Mouse (Mus musculus) lung, adult 18-20 months (tissue): ENCODE measurements around the gene Rbp3.

Experiments used
- DNase-seq, 2 experiments: peaks; one replicate each; pipeline ENCODE4 v3.0.0; 2022; ENCODE audit warnings: mixed read lengths in 2 of 2

Gene Rbp3

DNA sequence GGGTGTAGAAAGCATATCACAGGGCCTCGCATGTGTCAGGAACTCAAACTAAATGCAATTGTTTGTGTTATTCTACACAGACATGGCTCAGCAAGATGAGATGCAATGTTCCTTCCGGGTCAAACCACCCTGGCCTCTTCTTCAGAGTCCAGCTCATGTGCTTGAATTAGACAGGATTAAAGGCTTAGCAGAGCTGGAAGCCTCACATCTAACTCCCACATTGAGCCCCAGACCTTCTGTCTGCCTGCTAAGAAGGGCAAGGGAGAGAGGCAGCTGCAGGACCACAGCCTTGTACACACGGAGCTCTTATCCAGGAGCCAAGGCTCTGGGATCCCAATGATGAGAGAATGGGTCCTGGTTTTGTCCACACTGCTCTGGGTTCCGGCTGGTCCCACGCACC is at the start of gene Rbp3:
TSS of gene Rbp3 (plus strand) at position 243 of the 400 bp plus-strand sequence.
- no peak for DNase-seq

DNA sequence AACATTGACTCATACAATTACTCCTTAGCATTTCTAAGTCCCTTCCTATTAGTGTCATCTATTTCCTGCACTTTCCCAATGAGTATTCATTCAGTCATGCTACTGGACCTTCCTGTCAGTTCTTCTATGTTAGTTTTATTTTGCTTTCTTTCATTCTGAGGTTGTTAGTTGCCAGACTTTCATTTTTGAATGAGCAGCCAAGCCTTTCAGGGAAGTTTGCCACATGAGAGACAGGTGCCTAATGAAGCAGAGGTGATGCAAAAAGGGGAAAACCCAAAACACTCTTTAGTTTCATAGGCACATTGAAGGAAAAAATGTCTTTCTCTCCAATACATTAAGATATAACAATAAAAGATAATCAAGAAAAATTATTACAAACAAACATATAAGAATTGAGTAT is 49.0 kb upstream of the Rbp3 start:
- no peak for DNase-seq

DNA sequence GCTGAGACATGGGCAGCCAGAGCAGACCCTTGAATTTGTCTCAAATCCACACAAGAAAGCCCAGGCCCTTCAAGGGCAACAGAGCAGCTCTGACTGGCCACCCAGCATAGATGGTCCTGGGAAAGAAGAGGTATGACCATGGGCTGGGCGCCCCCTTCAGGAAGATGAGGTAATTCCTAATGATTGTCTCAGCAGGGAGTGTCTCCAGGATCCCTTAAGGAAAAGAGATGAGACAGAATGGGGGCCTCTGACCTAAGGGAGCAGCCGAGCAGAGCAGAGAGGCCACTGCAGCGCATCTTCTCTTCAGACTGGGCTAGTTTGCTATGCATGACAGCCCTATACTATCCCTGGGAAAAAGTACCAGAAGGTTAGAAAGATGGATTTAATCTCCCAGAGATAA is 40.1 kb upstream of the Rbp3 start:
- DNase-seq = peak in 1 of 2 experiments; percentile 41

DNA sequence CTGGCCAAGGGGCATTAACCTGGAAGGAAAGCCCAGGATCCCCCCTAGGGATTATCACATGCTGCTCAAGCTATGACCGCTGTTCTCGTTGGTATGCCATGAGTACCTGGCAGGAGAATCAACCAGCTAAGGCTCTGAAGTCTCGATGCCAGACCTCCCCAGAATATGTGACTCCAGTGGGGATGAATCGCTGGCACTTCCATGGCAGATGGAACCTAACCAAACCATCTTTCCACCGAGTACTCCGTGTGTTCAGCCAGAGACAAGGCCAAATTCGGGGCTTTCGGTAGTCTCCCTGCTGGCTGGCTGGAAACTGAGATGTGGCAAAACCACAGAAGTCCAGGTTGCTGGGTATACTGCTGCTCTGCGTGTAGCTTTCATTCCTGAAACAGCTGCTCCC is 39.6 kb upstream of the Rbp3 start:
- no peak for DNase-seq

DNA sequence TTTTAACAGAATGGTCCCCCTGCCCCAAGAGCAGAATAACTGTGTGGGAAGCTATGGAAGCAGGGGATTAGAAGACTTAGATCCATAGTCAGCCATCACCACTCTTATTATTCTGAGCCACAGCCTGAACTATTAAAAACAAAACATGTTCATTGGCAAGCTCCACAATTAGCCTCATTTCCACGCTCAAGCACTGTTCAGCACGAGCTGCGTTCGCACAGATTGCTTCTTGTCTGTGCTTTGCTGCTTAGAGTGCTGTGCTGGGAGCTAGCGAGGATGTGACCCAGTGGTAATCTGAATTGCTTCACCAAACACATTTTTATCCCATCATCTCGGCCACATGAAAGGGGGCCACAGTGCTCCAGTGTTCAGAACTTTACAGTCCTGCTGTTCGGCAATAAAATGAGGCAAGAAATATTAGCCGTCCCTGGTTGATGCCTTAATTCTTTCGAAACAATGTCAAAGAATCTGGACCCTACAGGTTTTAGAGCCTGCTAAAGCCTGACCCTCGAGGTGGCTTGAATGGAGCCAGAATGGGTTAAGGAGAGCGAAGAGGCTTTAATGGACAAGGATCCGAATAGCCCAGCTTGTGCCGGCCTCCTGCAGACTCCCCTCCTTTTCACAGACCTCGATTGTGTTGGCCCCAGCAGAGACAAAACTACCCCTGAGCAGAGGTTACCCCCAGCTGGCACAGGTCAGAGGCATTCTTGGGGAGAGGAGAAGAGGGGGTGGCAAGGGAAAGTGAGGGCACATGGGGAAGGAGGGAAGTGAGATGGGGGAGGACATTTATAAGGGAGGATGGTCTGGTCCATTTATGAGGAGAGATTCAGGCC is 32.9 kb upstream of the Rbp3 start:
- DNase-seq = no peak

DNA sequence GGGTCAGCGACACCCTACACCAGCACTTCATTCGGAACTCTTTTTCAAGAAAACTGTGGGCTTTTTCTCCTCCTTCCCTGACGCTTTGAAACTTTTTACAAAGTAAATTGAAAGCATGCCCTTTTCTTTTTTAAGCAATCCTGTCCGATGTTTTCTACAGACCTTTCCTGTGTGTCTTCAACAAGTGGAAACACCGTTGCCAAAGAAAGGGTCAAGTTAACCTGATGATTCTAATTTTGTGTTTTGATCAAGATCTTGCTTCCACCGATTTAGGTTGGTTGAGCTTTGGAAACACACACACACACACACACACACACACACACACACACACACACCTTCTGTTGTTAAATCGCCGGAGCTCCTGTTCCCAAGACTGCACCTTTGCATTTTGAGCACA is 31.0 kb upstream of the Rbp3 start:
- no peak for DNase-seq

DNA sequence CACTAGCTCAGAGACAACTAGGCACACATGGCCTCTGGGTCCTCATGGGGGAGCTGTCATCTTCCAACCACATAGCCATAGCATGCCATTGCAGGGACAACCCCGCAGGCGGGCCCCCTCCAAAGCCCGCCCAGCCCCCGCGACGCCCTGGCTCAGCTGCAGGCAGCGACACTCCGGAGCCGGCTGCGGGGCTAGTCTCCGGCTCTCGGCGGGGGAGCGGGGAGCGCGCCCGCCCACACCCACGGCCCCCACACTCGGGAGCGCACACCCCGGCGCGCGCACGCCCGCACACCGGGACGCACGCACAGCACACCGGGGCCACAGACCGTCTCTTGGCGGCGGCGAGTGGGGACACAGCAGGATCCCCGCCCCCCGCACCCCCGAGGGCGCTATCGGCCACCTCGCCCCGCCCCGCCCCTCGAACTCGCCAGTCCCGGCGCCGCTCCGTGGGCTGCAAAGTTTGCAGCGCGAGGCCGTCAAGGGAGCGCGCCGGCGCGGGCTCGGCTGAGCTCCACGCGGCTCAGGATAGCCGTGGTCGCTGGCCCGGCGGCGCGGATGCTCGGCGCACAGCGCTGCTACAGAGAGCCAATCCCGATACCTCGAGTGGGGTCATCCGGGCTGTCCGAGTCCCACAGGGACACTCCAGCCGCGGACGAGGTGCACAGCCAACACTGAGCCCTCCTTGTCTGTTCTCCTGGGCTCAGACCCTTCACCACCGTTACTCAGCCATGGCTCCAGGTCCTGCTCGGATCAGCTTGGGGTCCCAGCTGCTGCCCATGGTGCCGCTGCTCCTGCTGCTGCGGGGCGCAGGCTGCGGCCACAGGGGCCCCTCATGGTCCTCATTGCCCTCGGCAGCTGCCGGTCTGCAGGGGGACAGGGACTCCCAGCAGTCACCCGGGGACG is 30.4 kb upstream of the Rbp3 start, which contains the start of gene Gdf10:
TSS of gene Gdf10 (plus strand) at position 420 of the 903 bp plus-strand sequence.
- no peak for DNase-seq

DNA sequence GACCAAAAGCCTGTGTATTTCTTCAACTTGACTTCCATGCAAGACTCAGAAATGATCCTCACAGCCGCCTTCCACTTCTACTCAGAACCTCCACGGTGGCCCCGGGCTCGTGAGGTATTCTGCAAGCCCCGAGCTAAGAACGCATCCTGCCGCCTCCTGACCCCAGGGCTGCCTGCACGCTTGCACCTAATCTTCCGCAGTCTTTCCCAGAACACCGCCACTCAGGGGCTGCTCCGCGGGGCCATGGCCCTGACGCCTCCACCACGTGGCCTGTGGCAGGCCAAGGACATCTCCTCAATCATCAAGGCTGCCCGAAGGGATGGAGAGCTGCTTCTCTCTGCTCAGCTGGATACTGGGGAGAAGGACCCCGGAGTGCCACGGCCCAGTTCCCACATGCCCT is 21.9 kb upstream of the Rbp3 start:
- no peak for DNase-seq

DNA sequence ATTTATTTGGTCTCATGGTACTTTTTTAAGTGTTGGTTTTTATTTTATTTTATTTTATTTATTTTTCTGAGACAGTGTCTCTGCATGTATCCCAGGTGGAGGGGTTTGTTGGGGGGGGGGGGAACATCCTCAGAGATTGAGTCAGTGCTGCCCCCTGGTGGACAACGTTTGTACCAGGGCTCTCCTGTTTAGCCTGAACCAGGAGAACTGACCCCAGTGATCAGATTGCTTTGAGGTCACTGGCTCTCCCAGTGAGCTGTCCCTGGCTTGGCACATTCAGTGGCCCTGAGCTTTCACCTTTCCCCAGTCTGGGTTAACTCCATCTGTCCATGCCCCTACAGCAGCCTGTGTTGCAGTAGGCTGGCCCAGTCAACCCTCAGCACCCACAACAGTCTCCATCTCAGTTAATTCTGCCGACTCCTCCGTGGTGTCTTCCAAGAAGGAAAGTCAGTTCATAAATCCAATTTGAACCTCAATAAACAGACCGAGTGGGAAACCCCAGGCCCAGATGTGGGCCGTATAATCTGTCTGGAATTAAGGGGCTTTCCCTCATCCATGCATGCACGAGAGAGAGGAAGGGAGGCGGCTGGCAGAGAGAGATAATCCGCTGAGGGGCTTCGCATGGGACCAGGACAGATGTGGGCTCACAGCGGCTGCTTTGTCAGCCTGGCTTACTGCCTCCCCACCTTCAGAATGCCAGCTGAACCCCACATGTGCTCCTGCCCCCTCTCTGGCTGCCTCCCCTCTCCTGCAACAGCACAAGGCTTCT is 20.7 kb upstream of the Rbp3 start:
- peak; percentile 21 to 38 for DNase-seq

DNA sequence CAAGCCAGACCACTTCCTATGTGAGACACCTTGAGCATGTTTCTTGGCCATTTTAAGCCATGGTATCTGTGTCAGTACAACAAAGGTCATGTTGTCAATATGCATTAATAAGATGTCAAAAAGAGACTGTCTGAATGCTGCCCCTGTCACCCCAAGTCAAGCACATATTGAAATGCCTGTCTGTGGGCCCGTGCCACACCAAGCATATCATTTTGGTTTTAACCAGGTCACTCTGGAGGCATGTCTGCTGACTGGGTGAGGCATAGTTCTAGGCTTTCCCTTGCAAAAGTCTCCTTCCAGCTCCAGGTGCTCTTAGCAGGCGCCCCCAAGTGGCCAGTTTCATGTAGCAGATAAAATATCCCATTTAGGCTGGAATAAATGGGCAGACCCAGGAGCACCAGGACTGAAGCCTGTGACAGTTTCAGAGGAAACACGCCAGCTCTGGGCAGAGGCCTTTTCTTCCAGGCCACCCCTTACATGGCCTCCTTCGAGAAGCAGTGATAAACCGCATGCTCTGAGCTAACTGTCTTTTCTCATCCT is 20.0 kb upstream of the Rbp3 start:
- peak in 1 of 2 experiments; percentile 11 for DNase-seq

DNA sequence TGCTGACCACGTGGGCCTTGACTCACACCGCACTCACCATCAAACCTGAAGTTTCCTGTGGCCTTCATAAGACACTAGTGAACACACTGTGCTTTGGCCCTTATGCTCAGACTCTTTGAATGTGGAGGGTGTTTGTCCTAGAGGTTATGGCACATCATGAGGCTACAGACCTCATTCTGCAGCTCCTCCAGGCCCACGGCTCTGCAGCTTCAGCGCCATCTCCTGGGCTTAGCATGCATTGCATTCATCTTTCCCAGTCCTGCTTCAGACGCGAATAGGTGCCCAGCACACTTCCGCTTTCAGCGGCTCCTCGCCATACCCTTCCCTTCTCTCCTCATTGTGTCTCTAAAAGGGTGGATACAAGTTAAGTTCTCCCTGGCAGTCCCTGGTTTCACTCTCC is 14.7 kb upstream of the Rbp3 start:
- DNase-seq = peak in 1 of 2 experiments; percentile 28

DNA sequence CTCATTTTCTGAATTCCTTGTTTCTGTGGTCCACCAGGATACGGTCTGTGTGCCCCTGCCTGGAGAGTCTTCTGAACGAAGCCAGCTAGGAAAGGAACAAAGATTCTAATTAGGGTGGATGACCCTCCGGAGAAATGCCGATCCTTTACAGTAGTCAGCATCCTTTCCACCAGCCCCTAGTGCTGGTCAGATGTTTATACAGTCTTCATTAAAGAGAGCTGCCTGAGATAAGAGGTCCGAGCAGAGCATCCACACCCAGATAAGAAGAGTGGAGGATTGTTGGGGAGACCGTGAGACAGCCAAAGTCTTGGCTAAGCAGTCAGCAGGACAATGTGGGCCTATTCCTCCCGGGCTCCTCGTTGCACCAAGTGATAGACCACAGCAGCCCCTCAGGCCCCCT is 13.1 kb upstream of the Rbp3 start, which contains the start of gene Gdf2:
TSS of gene Gdf2 (plus strand) at position 301 of the 400 bp plus-strand sequence.
- no peak for DNase-seq

DNA sequence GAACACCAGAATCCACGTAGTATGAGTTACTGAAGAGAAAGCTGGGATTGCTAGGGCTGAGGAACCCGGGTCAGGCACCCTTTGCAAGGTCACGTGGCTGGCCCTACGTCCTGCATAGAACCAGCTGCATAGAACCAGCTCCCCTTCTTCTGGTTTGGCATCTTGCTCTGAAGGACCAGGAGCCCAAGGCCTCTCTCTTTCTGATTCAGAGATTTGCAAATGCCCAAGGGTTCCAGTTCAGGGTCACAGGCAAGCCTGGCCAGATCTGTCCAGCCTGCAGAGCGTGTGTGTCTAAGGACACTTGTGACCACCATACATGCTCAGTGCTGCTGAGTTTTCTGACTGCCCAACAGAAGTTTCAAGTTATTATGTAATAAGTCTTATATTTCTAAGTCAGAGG is 11.6 kb upstream of the Rbp3 start:
- DNase-seq = no peak

DNA sequence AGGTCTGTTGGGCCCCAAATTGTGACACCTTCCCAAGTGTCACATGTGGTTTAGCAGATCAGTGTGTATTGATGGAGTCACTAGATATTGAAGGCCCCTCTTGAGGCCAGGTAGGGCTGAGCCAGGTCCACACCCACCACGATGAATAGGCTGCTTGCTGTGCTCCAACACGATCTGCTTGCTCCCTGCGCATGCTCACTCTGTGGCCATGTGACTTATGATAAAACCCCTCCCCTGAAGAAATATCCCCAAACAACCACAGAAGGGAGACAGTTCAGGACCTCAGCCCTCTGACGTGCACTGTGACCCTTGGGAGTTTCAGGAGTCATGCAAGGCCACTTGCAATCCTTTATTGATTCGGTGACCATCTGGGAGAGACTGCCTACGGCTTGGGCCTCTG is 7.7 kb upstream of the Rbp3 start:
- DNase-seq = no peak

DNA sequence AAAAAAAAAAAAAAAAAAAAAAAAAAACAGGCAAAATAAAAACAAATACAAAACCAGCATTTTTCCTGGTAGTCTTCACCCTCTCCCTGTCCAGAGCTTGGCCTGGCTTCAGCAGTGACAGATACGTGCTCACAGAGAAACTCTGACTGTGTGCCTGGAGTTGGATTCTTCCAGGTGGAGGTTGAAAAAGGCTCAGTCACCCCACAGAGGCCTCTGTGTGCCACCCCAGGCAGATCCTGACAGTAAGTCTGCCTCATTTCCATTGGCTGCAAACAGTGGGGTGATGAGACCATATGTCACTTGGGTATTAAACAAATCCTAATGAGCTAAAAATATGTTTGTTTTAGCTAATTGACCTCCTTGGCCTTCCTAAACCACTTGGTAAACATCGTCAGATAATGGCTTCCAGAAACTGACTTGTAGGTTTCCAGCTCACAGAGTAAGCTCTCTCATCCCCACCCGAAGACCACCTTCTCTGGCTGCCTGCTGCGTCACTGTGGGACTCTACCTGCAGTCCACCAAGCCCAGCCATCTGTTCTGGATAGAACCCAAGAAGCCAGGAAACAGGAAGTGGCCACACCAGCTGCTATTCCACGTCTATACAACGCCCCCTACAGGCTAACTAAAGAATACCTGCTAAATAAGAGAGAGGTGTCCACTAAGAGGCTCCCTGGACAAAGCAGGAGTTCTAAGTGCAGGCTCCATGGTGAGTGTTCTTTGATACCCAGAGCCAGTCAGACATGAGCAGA is 1.4 kb upstream of the Rbp3 start:
- DNase-seq = no peak

DNA sequence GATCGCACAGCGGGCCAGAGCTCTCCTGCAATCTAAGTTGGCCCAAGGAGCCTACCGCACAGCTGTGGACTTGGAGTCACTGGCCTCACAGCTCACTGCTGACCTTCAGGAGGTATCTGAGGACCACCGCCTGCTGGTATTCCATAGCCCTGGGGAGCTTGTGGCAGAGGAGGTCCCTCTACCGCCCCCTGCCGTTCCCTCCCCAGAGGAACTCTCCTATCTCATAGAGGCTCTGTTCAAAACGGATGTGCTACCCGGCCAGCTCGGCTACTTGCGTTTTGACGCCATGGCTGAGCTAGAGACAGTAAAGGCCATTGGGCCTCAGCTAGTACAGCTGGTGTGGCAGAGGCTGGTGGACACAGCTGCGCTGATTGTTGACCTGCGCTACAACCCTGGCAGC is 2.3 kb downstream of the Rbp3 start:
- no peak for DNase-seq

DNA sequence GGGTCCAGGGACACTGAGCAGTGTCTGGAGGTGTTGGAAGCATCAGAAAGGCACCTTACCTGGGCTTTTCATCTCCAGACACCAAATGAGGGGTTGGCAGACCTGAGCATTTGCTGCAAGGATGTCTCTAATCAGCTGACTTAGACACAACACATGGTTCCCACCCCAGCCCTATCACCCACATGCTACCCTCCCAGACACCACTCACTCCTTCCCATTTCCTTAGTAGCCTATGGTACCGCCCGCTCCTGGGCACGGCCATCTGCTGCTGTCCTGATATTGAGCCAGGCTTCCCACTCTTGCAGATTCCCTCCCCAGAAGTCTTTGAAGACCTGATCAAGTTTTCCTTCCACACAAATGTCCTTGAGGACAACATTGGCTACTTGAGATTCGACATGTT is 4.4 kb downstream of the Rbp3 start:
- DNase-seq = no peak

DNA sequence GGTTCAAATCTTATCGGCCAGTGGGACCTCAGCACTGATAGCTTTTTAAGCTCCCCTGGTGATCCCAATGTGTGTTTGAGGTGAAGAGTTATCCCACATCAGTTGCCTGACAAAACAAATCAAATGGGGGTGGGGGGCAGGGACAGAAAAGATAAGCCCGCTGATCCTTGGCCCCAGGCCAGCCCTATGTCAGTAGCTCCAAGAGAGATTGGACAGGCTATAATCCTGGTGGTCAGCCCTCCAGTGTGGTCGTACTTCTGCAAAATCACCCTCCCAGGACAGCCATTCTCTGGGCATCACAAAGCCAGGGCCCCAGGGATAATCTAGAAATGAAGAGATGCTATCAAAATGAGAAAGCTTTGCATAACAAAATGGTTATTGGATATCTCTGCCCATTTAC is 5.0 kb downstream of the Rbp3 start:
- DNase-seq = no peak

DNA sequence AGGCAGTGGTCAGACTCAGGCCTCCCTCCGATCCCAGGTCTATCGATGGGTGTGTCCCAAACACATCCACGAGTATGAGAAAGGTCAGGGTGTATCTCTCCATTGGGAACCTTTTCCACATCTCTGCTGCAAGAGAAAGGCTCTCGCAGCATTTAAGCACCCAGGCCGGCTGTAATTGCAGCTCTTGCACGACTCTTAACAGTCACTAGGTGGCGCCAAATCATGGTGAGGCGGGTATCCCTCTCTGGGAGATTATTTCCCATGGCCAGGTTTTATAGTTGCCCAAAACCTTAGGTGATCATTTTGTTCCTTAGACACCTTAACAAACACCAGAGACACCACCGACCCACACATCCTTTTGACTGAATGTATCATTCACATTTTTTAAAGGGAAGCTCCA is 5.5 kb downstream of the Rbp3 start:
- peak in 1 of 2 experiments; percentile 20 for DNase-seq

DNA sequence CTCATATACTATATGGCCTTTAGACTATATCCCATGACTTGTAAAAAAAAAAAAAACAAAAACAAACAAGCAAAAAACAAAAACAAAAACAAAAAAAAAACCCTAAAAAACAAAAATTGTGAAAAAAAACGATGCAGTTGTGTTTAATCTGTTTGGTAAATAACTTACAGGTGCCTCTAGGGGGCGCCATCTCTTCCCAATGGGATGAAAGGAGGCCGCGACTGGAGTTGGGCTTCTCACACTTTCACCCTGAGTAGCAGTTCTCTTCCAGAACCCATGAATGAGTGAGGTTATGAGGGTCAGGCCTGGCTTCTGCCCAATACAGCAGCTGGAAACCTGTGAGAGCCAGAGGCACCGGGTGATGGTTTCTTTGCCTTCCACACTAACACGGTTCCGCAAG is 11.9 kb downstream of the Rbp3 start:
- DNase-seq = no peak

DNA sequence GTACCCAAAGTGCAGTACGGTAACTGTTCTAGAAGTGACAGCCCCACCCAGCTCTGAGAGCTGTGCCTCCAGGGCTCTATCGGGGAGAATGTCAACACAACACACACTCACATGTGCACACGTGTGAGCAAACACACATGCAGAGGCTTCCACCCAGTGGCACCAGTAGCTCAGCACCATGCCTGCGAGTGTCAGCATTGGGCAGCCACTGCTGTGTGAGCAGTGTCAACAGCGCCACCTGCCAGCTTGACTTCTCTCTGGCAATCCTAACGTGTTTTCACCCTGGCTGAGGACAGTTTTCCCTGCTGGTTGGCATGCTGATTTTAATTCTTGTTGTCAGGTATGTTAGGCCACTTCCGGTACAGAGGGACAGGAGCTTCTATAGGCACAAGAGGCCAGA is 18.9 kb downstream of the Rbp3 start:
- no peak for DNase-seq

DNA sequence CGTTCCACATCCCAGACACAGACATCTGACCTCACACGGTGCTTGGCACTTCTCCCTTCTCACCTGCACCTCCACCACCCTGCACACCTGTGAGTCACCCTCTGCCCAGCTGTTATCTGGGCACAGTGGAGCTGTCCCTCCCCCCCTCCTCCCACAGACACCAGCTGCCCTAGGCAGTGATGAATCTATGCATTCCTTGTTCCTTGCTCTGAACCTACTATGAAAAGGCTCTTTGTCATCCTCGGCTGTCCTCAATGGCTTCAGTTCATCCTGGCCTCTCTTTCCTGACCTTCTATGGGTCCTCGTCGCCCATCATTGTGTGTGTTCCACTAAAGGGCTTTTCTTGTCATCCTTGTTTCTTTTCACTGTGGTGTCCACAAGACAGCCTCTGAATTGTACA is 20.9 kb downstream of the Rbp3 start:
- DNase-seq = no peak
